Mouse (Mus musculus) cerebellum, adult 2 months (tissue): Measurements from ENCODE around the gene Itga11. TPM values are rescaled to one million over a fixed set of nuclear protein-coding genes. Genes with fewer than 3 reads are reported as not detected.

ENCODE experiments used
- DNase-seq, 2 experiments: peaks; one replicate each; pipeline ENCODE4 v3.0.0; 2021
- H3K27ac ChIP-seq: fragments of 200-500 bp; 2 replicates; pipeline ENCODE4 v1.5.1; 2012; ENCODE audit warnings: low read length, control low read depth, inconsistent platforms; ENCODE audit not compliant: insufficient read depth
- H3K27me3 ChIP-seq: fragments of 200-500 bp; 2 replicates; pipeline ENCODE4 v1.6.1; 2012; ENCODE audit warnings: inconsistent platforms, mild to moderate bottlenecking, low read length, moderate library complexity; ENCODE audit not compliant: control insufficient read depth, insufficient read depth
- H3K4me1 ChIP-seq: fragments of 200-500 bp; 2 replicates; pipeline ENCODE4 v1.6.1; 2011; ENCODE audit warnings: low read length; ENCODE audit not compliant: control insufficient read depth, insufficient read depth
- H3K4me3 ChIP-seq: fragments of 200-500 bp; replicated peaks from 2 replicates; pipeline ENCODE3; 2011; ENCODE audit warnings: mild to moderate bottlenecking, low read depth, low read length, control low read depth; ENCODE audit not compliant: insufficient read depth
- CTCF ChIP-seq: fragments of 200-500 bp; IDR thresholded peaks from 2 replicates; pipeline ENCODE4 v1.5.1; 2011; ENCODE audit warnings: low read depth, mild to moderate bottlenecking, control low read depth, low read length, moderate library complexity, borderline replicate concordance; ENCODE audit not compliant: insufficient read depth
- POLR2A ChIP-seq: fragments of 200-500 bp; IDR thresholded peaks from 2 replicates; pipeline ENCODE4 v1.6.1; 2011; ENCODE audit warnings: low read length, control low read depth, borderline replicate concordance; ENCODE audit not compliant: insufficient read depth
- WGBS: fragments of 180-500 bp; shearing (Covaris S2); methylation state at CpG from one replicate; pipeline ENCODE4 v1.1.7; 2018; 5-methylcytosine and 5-hydroxymethylcytosine counted together
- polyA plus RNA-seq: library from polyadenylated mRNA; depleted of rRNA; stranded (reverse); fragments of >200 nt; gene quantifications from 2 replicates; pipeline ENCODE4 v1.2.3, GENCODE M21; 2012

Gene Itga11
- polyA plus RNA-seq, 1 experiment, result 0.29 TPM

GRCm38 (mm10) chr9:62772746-62773145 is 95.1 kb downstream of the Itga11 start:
- WGBS, result 81% methylated on average over 8 of the region's 8 CpGs
- DNase-seq, result no peak
- Histone ChIP-seq H3K4me1 (no peaks in the 10 kb centered on the region), H3K4me3 (no peak overlapping the region), H3K27ac (no peak overlapping the region), H3K27me3 (no peaks in the 10 kb centered on the region)
- TF ChIP-seq POLR2A (no peak), CTCF (no peak)

DNA sequence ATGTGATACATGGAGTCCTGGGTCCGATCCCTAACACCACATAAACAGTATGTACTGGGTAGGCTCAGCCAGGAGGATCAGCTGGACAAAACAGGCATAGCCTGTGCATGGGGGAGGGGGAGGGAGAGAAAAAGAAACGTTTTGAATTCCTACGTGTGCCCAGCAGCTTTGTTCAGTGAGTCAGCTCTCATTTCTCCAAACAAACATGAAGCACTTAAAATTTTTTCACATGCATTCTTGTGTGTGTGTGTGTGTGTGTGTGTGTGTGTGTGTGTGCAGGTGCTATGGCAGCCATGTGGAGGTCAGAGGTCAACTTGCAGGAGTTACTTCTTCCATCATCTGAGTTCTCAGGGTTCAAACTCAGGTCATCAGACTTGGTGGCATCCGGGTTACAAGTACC is 97.8 kb downstream of the Itga11 start:
- no peaks in the 10 kb centered on the region for H3K27me3 ChIP-seq
- no peak overlapping the region for H3K27ac ChIP-seq
- TF ChIP-seq POLR2A (no peak), CTCF (no peak)
- DNase-seq, result no peak
- H3K4me1 ChIP-seq, result no peaks in the 10 kb centered on the region
- WGBS, result 79% methylated on average over 4 of the region's 4 CpGs
- no peak overlapping the region for H3K4me3 ChIP-seq

- H3K4me3 ChIP-seq, result no peak overlapping the region
- TF ChIP-seq POLR2A (no peak), CTCF (peak; percentile 87)
- H3K27ac ChIP-seq, result no peak overlapping the region
- 8% methylated on average over 5 of the region's 5 CpGs for WGBS
- no peaks in the 10 kb centered on the region for H3K27me3 ChIP-seq
- no peaks in the 10 kb centered on the region for H3K4me1 ChIP-seq
- peak; percentile 67 to 74 for DNase-seq
These were observed 99.8 kb downstream of the Itga11 start for GRCm38 (mm10) chr9:62777461-62777860.

DNA sequence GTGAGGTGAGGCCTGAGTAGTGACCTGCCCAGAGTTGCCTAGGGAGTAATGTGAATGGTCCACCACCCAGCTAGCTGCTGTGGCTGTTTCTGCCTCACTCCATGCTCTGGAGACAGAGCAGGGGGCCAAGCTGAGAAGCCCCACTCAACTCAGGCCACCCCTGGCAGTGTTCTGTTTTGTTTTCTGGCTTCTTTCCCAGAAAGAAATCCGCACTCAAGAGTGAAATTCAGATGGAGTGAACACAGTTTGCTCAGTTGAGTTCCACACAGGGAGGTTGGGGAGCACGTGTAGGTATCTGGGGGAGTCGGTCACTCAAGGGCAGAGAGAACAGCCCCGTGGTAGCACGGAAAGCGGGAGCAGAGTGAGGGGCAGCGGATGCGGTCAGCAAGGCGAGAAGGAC is 101.1 kb downstream of the Itga11 start:
- DNase-seq, result no peak
- 31% methylated on average over 9 of the region's 9 CpGs for WGBS
- Histone ChIP-seq H3K4me3 (no peak overlapping the region), H3K27me3 (no peaks in the 10 kb centered on the region), H3K4me1 (peaks cover 6% of the 10 kb centered on the region; the same call in 1 of the 2 replicates), H3K27ac (no peak overlapping the region)
- TF ChIP-seq POLR2A, result no peak
- no peak for TF ChIP-seq CTCF

GRCm38 (mm10) chr9:62781965-62782364 is 104.3 kb downstream of the Itga11 start:
- no peak overlapping the region for H3K4me3 ChIP-seq
- no peaks in the 10 kb centered on the region for H3K27me3 ChIP-seq
- no peak for DNase-seq
- WGBS, result 44% methylated on average over 3 of the region's 3 CpGs
- no peak for TF ChIP-seq POLR2A
- no peak overlapping the region for H3K27ac ChIP-seq
- H3K4me1 ChIP-seq, result peaks cover 14% of the 10 kb centered on the region

DNA sequence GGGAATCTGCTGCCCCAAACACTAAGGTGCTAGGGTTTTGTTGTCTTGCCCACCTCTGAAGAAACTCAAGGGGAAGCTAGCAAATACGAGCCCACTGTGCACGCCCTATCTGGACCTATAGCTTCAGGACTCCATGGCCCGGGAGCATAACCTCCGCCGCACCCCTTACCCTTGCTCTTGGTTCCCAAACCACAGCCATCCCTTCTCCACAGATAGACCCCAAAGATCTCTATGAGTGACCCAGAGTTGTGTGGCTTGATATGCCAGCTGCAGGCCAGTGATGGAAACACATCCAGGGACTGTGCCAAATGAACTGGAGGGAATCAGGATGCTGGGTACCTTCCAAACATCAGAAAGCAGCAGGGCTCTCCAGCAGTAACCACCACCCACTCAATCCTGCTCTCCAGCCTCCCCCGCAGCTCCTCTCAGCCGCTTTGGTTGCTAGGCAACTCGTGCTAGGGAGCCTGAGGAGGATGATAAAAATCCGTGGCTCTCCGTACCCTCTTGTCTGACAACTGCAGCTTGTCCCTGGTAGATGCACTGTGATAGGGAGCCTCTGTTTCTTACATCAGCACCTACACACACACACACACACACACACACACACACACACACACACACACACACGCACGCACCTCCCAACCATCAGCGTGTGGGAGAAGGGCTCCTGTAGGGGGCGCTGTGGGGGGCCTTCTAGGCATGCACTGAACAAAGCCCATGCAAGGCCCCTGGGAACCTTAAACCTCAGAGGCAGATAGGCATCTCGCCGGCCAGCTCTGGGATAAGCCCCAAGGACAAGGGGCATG is 105.6 kb downstream of the Itga11 start:
- Histone ChIP-seq H3K4me3 (no peak overlapping the region), H3K4me1 (peaks cover 15% of the 10 kb centered on the region), H3K27me3 (no peaks in the 10 kb centered on the region), H3K27ac (no peak overlapping the region)
- TF ChIP-seq POLR2A (no peak), CTCF (peak; percentile 24; the same call in 1 of the 2 replicates)
- peak in 1 of 2 experiments; percentile 20 for DNase-seq
- 40% methylated on average over 16 of the region's 16 CpGs for WGBS

DNA sequence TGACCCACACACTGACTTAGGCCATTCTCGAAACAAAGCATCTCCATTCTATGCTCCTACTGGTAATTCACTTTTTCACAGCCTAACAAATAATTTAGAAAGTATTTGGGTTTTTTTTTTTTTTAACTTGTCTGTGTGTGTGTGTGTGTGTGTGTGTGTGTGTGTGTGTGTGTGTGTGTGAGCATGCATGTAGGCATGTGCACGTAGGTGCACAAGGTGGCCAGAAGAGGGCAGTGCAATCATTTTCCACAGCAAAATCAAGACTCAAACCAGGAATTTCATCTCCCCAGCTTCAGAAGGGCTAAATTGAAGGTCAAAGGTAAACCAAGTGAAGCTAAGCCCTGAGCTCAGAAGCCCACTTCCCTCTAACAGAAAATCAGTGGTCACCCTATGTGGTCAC is 106.6 kb downstream of the Itga11 start:
- Histone ChIP-seq H3K4me3 (no peak overlapping the region), H3K27ac (no peak overlapping the region), H3K4me1 (peaks cover 15% of the 10 kb centered on the region), H3K27me3 (no peaks in the 10 kb centered on the region)
- TF ChIP-seq POLR2A, result no peak
- TF ChIP-seq CTCF, result no peak
- no peak for DNase-seq
- 100% methylated on average over 2 of the region's 2 CpGs for WGBS

DNA sequence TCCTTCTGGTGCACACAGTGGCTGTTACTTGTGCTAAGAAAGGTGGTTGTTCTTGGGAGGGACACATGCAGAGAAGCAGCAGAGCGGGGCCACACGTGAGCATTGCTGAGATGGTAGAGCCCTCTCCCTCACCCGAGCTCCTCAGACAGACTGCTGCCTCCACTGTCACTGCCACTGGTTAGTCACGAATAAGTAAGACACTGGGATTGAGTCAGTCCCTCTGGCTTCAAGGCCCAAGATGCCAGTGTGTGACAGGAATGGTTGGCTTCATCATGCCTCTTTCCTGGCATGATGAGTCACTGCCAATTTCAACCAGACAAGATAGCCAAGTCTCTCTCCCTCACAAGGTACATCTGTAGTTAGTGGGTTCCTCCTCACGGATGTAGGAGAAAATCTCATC is 109.1 kb downstream of the Itga11 start:
- H3K27ac ChIP-seq, result no peak overlapping the region
- TF ChIP-seq CTCF (no peak), POLR2A (no peak)
- WGBS, result 48% methylated on average over 5 of the region's 5 CpGs
- H3K4me3 ChIP-seq, result no peak overlapping the region
- H3K27me3 ChIP-seq, result no peaks in the 10 kb centered on the region
- peaks cover 19% of the 10 kb centered on the region for H3K4me1 ChIP-seq
- DNase-seq, result peak in 1 of 2 experiments; percentile 40
